In the genomic region with DNA sequence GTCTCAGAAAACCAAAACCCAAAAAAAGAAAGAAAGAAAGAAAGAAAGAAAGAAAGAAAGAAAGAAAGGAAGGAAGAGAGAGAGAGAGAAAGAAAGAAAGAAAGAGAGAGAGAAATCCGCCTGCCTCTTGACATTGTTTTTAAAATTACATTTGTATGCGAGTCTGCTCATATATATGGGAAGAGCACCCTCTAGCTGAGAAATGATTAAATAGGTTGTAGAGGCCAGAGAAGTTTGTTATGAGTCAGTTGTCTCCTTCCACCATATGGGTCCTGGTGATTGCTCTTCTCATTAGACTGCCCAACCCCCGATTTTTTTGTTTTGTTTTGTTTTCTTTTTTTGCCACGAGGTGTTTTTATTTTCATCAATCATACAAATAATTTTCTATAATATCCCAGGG, we compare ENCODE assay signal across 1 mouse cellular context.
A peak's percentile ranks its signal among the peaks of the same experiment; 100 is the strongest.
TF ChIP-seq lines count a peak whose summit lies in the region.

No protein-coding gene starts in this region.

TF ChIP-seq in CH12.LX, 34 proteins besides CTCF, POLR2A, EP300 and RAD21:
- TF ChIP-seq TBP (conservative IDR thresholded peaks at IDR 0.05; ENCODE audit: low read depth, low read length): 0 out of 2 replicates have a peak, but pooled peaks have one; percentile 37
- TF ChIP-seq JUND (conservative IDR thresholded peaks at IDR 0.05; ENCODE audit: low read depth, low read length): peak; percentile 76
- peak; percentile 75; the same call in 1 of the 2 replicates for TF ChIP-seq IRF4 (IDR thresholded peaks at IDR 0.05; ENCODE audit: low read depth, low read length)
- peak; percentile 60 for TF ChIP-seq SMC3 (IDR thresholded peaks at IDR 0.05; ENCODE audit: low read depth, low read length)
- TF ChIP-seq MYC (IDR thresholded peaks at IDR 0.05; ENCODE audit: low read depth, low read length): peak; percentile 61
- TF ChIP-seq SIN3A (IDR thresholded peaks at IDR 0.05; ENCODE audit: low read length): peak; percentile 55
- TF ChIP-seq JUN (IDR thresholded peaks at IDR 0.05; ENCODE audit: insufficient read depth, low read depth, low read length): peak; percentile 40; the same call in 1 of the 2 replicates
